ENCODE assay signal across 11 mouse cellular contexts in genomic region chr10:49322413-49322812, GRCm38 (mm10).
DNase-seq lines count a peak whose midpoint lies in the region; ATAC-seq and TF ChIP-seq lines count a peak whose summit lies in the region.
"Had no signal": no experiment of that assay in that cellular context is flagged by ENCODE, and none has a peak within 500 bp of the region (broad histone marks: within the 10 kb centered on the region; RNA-seq: fewer than 3 reads in every experiment).

No protein-coding gene starts in this region.

- no peak for TF ChIP-seq CTCF in gastrocnemius, adult 2 months (IDR thresholded peaks at IDR 0.05)

- ATAC-seq in forebrain, embryonic 11.5 days (replicated peaks; ENCODE audit: low FRiP score) = peak; percentile 93
- peak; percentile 81 for ATAC-seq in hindbrain, embryonic 15.5 days (ENCODE audit: low FRiP score, low read depth)
- peak; percentile 93 for ATAC-seq in neural tube, embryonic 14.5 days (ENCODE audit: low read depth)

- H3K27ac ChIP-seq in forebrain, embryonic 11.5 days (ENCODE audit: low read depth, low read length) = no peak overlapping the region
- no peak overlapping the region for H3K27ac ChIP-seq in forebrain, embryonic 10.5 days
- no peak overlapping the region for H3K27ac ChIP-seq in hindbrain, embryonic 15.5 days (replicated peaks)
- H3K27ac ChIP-seq in neural tube, embryonic 14.5 days (ENCODE audit: low read depth, low read length) = no peak overlapping the region
- H3K27ac ChIP-seq in gastrocnemius, adult 2 months = no peak overlapping the region
- H3K27ac ChIP-seq: limb, embryonic 12.5 days had no signal

- H3K4me3 ChIP-seq in forebrain, embryonic 11.5 days (ENCODE audit: low read depth, low read length) = no peak overlapping the region
- H3K4me3 ChIP-seq in forebrain, embryonic 10.5 days = no peak overlapping the region
- H3K4me3 ChIP-seq in hindbrain, embryonic 15.5 days = no peak overlapping the region
- no peak overlapping the region for H3K4me3 ChIP-seq in neural tube, embryonic 14.5 days (ENCODE audit: low read depth, low read length)
- no peak overlapping the region for H3K4me3 ChIP-seq in gastrocnemius, adult 2 months
- H3K4me3 ChIP-seq: limb, embryonic 12.5 days had no signal

- no peaks in the 10 kb centered on the region for H3K36me3 ChIP-seq in forebrain, embryonic 11.5 days (ENCODE audit: control insufficient read depth, insufficient read depth, low read length)
- H3K36me3 ChIP-seq in forebrain, embryonic 10.5 days (replicated peaks) = no peaks in the 10 kb centered on the region
- no peaks in the 10 kb centered on the region for H3K36me3 ChIP-seq in hindbrain, embryonic 15.5 days
- no peaks in the 10 kb centered on the region for H3K36me3 ChIP-seq in neural tube, embryonic 14.5 days (ENCODE audit: control insufficient read depth, insufficient read depth, low read length)
- H3K36me3 ChIP-seq: limb, embryonic 12.5 days had no signal

- intact Hi-C loops in gastrocnemius, adult 2 months (cut with DNase I) = no loop called here

- no peak overlapping the region for H3K9ac ChIP-seq in forebrain, embryonic 11.5 days (ENCODE audit: low read length)
- H3K9ac ChIP-seq in hindbrain, embryonic 15.5 days = no peak overlapping the region
- no peak overlapping the region for H3K9ac ChIP-seq in neural tube, embryonic 14.5 days (replicated peaks; ENCODE audit: low read depth, low read length)
- H3K9ac ChIP-seq: limb, embryonic 12.5 days had no signal

- H3K4me1 ChIP-seq in forebrain, embryonic 11.5 days (replicated peaks; ENCODE audit: control insufficient read depth, insufficient read depth, low read length) = no peaks in the 10 kb centered on the region
- peaks cover 8% of the 10 kb centered on the region for H3K4me1 ChIP-seq in forebrain, embryonic 10.5 days
- H3K4me1 ChIP-seq in hindbrain, embryonic 15.5 days (replicated peaks) = no peaks in the 10 kb centered on the region
- H3K4me1 ChIP-seq in neural tube, embryonic 14.5 days (ENCODE audit: control insufficient read depth, insufficient read depth, low read length) = no peaks in the 10 kb centered on the region
- H3K4me1 ChIP-seq: limb, embryonic 12.5 days had no signal

- no peaks in the 10 kb centered on the region for H3K27me3 ChIP-seq in forebrain, embryonic 11.5 days (ENCODE audit: control insufficient read depth, insufficient read depth, low read length)
- no peaks in the 10 kb centered on the region for H3K27me3 ChIP-seq in forebrain, embryonic 10.5 days (ENCODE audit: poor library complexity, severe bottlenecking)
- H3K27me3 ChIP-seq in hindbrain, embryonic 15.5 days = no peaks in the 10 kb centered on the region
- no peaks in the 10 kb centered on the region for H3K27me3 ChIP-seq in neural tube, embryonic 14.5 days (ENCODE audit: control insufficient read depth, insufficient read depth, low read length)
- H3K27me3 ChIP-seq: limb, embryonic 12.5 days had no signal

- no peak overlapping the region for H3K4me2 ChIP-seq in forebrain, embryonic 11.5 days (ENCODE audit: low read depth, low read length, severe bottlenecking)
- H3K4me2 ChIP-seq in hindbrain, embryonic 15.5 days = no peak overlapping the region
- no peak overlapping the region for H3K4me2 ChIP-seq in neural tube, embryonic 14.5 days (ENCODE audit: low read depth, low read length)
- H3K4me2 ChIP-seq: limb, embryonic 12.5 days had no signal

- H3K9me3 ChIP-seq in forebrain, embryonic 11.5 days (ENCODE audit: control insufficient read depth, low read length) = no peaks in the 10 kb centered on the region
- H3K9me3 ChIP-seq in forebrain, embryonic 10.5 days = no peaks in the 10 kb centered on the region
- H3K9me3 ChIP-seq in hindbrain, embryonic 15.5 days = no peaks in the 10 kb centered on the region
- H3K9me3 ChIP-seq in neural tube, embryonic 14.5 days (ENCODE audit: control insufficient read depth, low read length) = no peaks in the 10 kb centered on the region
- H3K9me3 ChIP-seq: limb, embryonic 12.5 days had no signal

- no peak for DNase-seq in forebrain, embryonic 11.5 days (ENCODE audit: low spot score)
- DNase-seq in forebrain, embryonic 10.5 days (ENCODE audit: extremely low spot score, low spot score) = no peak
- DNase-seq in brain, embryonic 18.5 days (ENCODE audit: low read depth, low spot score) = peak; percentile 26
- DNase-seq in gastrocnemius, adult 2 months = no peak
- DNase-seq in layer of hippocampus, adult 18-20 months (ENCODE audit: low spot score in 2 of 2) = no peak
- no peak for DNase-seq in left cerebral cortex, adult 8-10 months (ENCODE audit: low spot score in 2 of 2)
- DNase-seq: heart, adult 18-20 months; thymus, postnatal 25 days had no signal
